Mouse (Mus musculus): ENCODE measurements around the gene Samd8. TPM values are rescaled to one million over a fixed set of nuclear protein-coding genes. Genes with fewer than 3 reads are reported as not detected.
A peak's percentile ranks its signal among the peaks of the same experiment; 100 is the strongest.

Gene Samd8
- total RNA-seq, 2 experiments from 2014 or later = 27.2 to 30.5 TPM

GRCm38 (mm10) chr14:21820880-21821505 is 70.7 kb downstream of the Samd8 start:
- no peak for DNase-seq
- intact Hi-C loops (cut with DNase I) = loop anchor here (10.0 kb wide), 1 partner anchor 316 kb away; no protein-coding TSS in a partner anchor

GRCm38 (mm10) chr14:21822307-21822706 is 72.0 kb downstream of the Samd8 start:
- intact Hi-C loops (cut with DNase I) = loop anchor here (10.0 kb wide), 1 partner anchor 318 kb away; no protein-coding TSS in a partner anchor
- no peak for DNase-seq

GRCm38 (mm10) chr14:21822795-21823374 is 72.6 kb downstream of the Samd8 start:
- intact Hi-C loops (cut with DNase I) = loop anchor here (10.0 kb wide), 1 partner anchor 318 kb away; no protein-coding TSS in a partner anchor
- peak; percentile 91 to 93 for DNase-seq

- peak; percentile 56 to 65 for DNase-seq
- intact Hi-C loops (cut with DNase I) = loop anchor here (10.0 kb wide), 1 partner anchor 319 kb away; no protein-coding TSS in a partner anchor
These were observed 73.6 kb downstream of the Samd8 start for GRCm38 (mm10) chr14:21823897-21824296.

GRCm38 (mm10) chr14:21824938-21825337 is 74.6 kb downstream of the Samd8 start, which contains the start of gene Vdac2:
TSS of gene Vdac2 (plus strand) at chr14:21825238.
- intact Hi-C loops (cut with DNase I) = loop anchor here (10.0 kb wide), 1 partner anchor 320 kb away; no protein-coding TSS in a partner anchor
- no peak for DNase-seq

- intact Hi-C loops (cut with DNase I) = loop anchor here (10.0 kb wide), 1 partner anchor 321 kb away; no protein-coding TSS in a partner anchor
- DNase-seq = peak in 1 of 2 experiments; percentile 57
These were observed 75.6 kb downstream of the Samd8 start for GRCm38 (mm10) chr14:21825786-21826491.

GRCm38 (mm10) chr14:21830876-21831767 is 80.8 kb downstream of the Samd8 start:
- intact Hi-C loops (cut with DNase I) = loop anchor here (5.0 kb wide), 1 partner anchor 79 kb away; the partner anchor contains the start of genes Dusp13 and Samd8
- DNase-seq = peak; percentile 98

- intact Hi-C loops (cut with DNase I) = loop anchor here (2.0 to 5.0 kb wide), 3 partner anchors 13 to 80 kb away; partner anchors contain the start of genes Dusp13 and Samd8
- peak in 1 of 2 experiments; percentile 40 for DNase-seq
These were observed 81.6 kb downstream of the Samd8 start for GRCm38 (mm10) chr14:21831830-21832403.

- DNase-seq = no peak
- intact Hi-C loops (cut with DNase I) = no loop called here
These were observed 88.1 kb downstream of the Samd8 start for GRCm38 (mm10) chr14:21838336-21839017.

GRCm38 (mm10) chr14:21841819-21842592 is 91.7 kb downstream of the Samd8 start:
- no peak for DNase-seq
- intact Hi-C loops (cut with DNase I) = loop anchor here (10.0 kb wide), 1 partner anchor 717 kb away; no protein-coding TSS in a partner anchor

GRCm38 (mm10) chr14:21843263-21843662 is 92.9 kb downstream of the Samd8 start:
- intact Hi-C loops (cut with DNase I) = loop anchor here (10.0 kb wide), 1 partner anchor 718 kb away; no protein-coding TSS in a partner anchor
- DNase-seq = no peak

- DNase-seq = no peak
- intact Hi-C loops (cut with DNase I) = loop anchor here (2.0 to 10.0 kb wide), 2 partner anchors 14 to 722 kb away; no protein-coding TSS in a partner anchor
These were observed 96.6 kb downstream of the Samd8 start for GRCm38 (mm10) chr14:21846827-21847380.

GRCm38 (mm10) chr14:21847381-21848165 is 97.2 kb downstream of the Samd8 start:
- DNase-seq = peak; percentile 54 to 57
- intact Hi-C loops (cut with DNase I) = loop anchor here (1.0 to 10.0 kb wide), 4 partner anchors 15 to 723 kb away; partner anchors contain the start of genes Dusp13 and Samd8

Measured in heart, postnatal 10 days (tissue).